Mouse (Mus musculus) cerebellum, adult (tissue): ENCODE measurements around the gene Rara.
"Not testable (repeated sequence)": the region's sequence is repeated elsewhere in the genome, so short reads cannot be mapped to it uniquely, and the experiment has no call there.

ENCODE experiments used
- ATAC-seq: cut with Nextera tagmentation; 2 replicates; pipeline ENCODE4 v1.9.2; 2017; ENCODE audit warnings: mild to moderate bottlenecking, moderate library complexity, mixed read lengths; ENCODE audit not compliant: insufficient number of reproducible peaks, low FRiP score, low TSS enrichment

The Rara gene

GRCm38 (mm10) chr11:98927438-98928076, at the start of gene Rara:
Gene Rara (plus strand): TSS chr11:98927818.
- no peak for ATAC-seq

DNA sequence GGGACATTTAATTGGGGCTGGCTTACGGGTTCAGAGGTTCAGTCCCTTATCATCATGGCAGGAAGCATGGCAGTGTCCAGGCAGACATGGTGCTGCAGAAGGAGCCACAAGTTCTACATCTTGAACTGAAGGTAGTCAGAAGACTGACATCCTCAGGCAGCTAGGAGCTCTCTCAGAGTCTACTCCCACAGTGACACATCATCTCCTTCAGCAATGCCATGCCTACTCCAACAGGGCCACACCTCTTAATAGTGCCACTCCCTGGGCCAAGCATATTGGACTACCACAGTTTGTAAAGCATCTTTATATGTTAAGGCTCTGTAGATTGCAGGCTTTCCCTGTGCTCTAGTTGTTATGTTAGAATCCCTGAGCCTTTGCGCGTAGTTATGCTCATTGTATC, 39.9 kb upstream of the Rara start:
- ATAC-seq = no peak

DNA sequence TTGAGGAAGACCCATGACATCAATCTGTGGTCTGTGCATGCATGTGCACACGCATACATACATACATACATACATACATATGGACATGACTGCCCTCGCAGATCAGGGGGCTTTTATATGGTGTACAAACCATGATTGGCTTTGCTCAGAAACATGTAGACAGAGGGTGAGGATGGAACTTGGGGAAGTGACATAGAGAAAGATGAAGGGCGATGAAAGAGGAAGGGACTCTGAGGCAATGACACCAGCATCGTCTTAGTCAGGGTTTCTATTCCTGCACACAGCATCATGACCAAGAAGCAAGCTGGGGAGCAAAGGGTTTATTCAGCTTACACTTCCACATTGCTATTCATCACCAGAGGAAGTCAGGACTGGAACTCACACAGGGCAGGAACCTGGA, 38.5 kb upstream of the Rara start:
- ATAC-seq = no peak

- no peak for ATAC-seq
These were observed 37.6 kb upstream of the Rara start for GRCm38 (mm10) chr11:98889977-98890376.

GRCm38 (mm10) chr11:98892426-98892825, 35.2 kb upstream of the Rara start:
- ATAC-seq = no peak

- ATAC-seq = no peak
These were observed 27.0 kb upstream of the Rara start for GRCm38 (mm10) chr11:98900529-98901125.

- no peak for ATAC-seq
These were observed 24.9 kb upstream of the Rara start for GRCm38 (mm10) chr11:98902621-98903245.

- no peak for ATAC-seq
These were observed 23.0 kb upstream of the Rara start for GRCm38 (mm10) chr11:98904577-98904976.

DNA sequence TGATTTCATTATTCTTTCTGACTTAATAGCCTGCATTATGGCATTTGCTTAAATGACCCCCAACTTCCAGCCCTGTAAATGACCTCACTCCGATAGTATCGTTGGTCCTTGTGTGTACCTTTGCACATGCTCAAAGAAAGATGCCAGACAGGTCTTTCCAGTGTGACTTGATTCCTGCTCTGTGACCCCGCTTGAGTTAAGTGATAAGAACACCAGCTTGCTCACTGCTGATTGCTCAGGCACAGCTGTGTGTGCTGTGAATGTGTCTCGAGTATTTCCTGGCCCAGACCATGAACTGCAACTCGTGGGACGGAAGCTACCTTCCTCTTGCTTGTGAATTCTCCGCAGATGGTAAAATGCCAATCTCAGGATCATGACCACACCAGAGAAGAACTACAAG, 22.6 kb upstream of the Rara start:
- ATAC-seq = no peak

DNA sequence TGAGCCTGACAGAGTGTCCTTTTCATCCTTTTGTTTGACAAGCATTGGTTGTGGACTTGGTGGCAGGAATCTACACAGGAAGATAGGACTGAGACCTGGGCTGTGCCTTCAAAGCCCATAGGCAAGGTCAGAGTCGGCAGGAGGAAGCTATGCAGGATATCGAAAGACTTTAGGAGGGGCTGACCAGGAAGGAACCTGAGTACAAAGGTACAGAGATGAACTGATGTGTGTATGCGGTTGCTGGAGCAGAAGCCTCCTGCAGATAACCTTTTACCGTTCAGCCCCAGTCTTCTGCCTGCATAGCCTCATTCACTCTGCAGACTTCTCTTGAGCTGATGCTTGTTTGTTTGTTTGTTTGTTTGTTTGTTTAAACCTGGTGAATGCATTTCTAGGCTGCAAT, 22.0 kb upstream of the Rara start:
- ATAC-seq = no peak

- no peak for ATAC-seq
These were observed 20.6 kb upstream of the Rara start for GRCm38 (mm10) chr11:98907063-98907436.

- ATAC-seq = peak; percentile 91
These were observed 20.0 kb upstream of the Rara start, which contains the start of gene Cdc6 for GRCm38 (mm10) chr11:98907437-98908173. Gene Cdc6 (plus strand): TSS chr11:98907801.

DNA sequence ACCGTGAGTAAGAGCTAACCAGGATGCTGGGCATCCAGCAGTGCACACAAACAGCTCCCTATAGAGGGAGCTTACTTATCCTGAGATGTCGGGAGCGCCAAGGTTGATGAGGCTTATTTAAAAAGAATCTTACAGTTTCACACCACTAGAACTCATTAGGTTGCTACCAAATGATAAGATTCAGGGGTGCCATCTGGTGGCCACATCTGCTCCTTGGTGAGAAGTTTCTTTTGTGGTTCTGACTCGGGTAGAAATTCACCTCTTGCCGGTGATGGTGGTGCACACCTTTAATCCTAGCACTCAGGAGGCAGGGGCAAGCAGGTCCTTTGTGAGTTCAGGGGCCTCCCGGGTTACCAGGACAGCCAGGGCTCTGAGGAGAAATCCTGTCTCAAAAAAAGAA, 18.0 kb upstream of the Rara start:
- ATAC-seq = no peak

DNA sequence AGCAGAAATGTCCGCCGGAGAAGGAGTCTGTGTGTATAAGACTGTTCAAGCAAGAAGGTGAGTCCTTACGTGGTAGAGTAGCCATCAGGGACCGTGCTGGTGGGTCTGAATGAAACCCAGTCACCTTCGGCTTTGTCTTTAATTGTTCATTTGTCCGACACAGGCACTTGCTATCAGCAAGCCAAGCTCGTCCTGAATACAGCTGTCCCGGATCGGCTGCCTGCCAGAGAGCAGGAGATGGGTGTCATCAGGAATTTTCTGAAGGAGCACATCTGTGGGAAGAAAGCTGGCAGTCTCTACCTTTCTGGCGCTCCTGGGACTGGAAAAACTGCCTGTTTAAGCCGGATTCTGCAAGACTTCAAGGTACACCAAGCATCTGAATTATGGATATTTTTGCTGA, 17.2 kb upstream of the Rara start:
- ATAC-seq = no peak

GRCm38 (mm10) chr11:98911498-98911897, 16.1 kb upstream of the Rara start:
- ATAC-seq = no peak

DNA sequence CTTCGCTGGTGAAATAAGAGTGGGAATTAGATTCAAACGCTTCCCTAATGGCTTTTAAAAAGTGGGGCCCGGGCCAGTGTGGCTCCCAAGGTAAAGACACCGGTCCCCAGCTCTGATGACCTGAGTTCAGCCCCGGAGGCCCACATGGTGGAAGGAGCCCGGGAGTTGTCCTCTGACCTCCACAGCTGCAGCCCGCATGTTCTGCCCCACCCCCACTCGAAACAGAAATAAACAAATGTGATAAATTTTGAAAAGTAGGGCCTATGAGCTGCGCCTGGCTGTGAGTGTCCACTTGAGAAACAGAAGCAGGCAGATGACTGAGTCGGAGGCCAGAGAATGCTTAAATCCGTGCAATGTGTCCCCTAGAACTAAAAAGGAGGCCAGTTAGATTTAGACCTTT, 13.4 kb upstream of the Rara start:
- no peak for ATAC-seq

DNA sequence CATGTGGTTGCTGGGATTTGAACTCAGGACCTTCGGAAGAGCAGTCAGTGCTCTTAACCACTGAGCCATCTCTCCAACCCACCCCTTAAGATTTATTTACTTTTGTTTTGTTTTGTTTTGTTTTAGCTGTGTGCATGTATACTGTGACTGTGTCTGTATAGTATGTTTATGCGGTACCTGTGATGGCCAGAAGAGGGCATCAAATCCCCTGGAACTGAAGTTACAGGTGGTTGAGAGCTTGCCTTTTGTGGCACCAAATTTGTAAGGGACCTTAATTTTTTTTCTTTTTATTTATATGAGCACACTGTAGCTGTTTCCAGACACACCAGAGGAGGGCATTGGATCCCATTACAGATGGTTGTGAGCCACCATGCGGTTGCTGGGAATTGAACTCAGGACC, 11.2 kb upstream of the Rara start:
- not testable (repeated sequence) for ATAC-seq

- no peak for ATAC-seq
These were observed 10.1 kb upstream of the Rara start for GRCm38 (mm10) chr11:98917428-98918005.

DNA sequence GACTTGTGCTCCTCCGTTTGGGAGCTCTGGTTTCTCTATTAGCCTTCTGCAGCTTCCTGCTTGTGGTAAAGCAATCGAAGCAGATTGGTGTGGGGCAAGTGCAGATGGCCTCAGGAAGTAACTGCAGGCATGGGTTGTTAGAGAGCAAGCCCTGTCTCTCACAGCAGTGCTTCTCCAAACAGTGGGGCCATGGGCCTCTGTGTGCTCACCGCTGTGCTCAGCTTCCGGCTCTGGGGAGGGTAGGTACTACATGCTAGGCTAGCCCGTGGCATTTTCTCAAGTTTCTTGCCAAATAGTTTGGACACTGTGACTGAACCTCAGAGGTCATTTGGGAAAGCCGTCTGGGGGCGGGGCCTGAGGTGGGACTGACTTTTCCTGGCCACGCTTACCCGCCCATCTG, 9.4 kb upstream of the Rara start:
- no peak for ATAC-seq

DNA sequence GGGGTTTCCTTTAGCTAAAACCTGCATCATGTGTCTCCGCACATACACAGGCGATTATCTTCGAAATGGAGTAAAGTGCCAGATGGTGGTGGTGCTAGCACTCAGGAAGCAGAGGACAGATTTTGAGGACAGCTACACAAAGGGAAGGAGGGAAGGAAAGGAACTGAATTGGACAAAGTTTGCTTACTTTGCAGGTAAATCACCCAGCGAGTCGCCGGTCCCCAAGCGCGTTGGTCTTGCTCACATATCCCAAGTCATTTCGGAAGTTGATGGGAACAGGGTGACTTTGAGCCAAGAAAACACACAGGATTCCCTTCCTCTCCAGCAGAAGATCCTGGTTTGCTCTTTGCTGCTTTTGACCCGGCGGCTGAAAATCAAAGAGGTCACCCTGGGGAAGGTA, 8.6 kb upstream of the Rara start:
- ATAC-seq = no peak

DNA sequence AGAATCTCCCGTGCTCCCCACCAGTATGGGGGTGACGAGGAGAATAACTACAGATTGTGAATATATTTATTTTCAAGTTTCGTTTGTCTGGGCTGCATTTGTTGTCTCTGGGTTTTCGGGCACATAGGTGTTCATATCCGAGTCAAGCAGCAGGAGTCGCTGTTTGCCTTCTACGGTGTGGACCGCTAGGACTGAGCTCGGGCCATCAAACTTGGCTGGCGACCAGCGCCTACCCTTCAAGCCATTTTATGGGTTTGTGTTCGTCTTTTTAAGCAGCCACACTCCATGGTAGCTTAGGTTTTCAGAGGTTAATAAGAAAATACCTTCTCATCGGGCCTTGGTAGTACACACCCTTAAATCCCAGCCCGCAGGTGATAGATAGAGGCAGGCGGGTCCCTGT, 5.8 kb upstream of the Rara start:
- ATAC-seq = not testable (repeated sequence)
